Mouse (Mus musculus) midbrain, embryonic 13.5 days (tissue): ENCODE results near the gene Gosr1. TPM values are rescaled to one million over a fixed set of nuclear protein-coding genes. Genes with fewer than 3 reads are reported as not detected.
A peak's percentile ranks its signal among the peaks of the same experiment; 100 is the strongest.
"Not testable (repeated sequence)": the region's sequence is repeated elsewhere in the genome, so short reads cannot be mapped to it uniquely, and the experiment has no call there.

ENCODE experiments used
- ATAC-seq: fragments of 200-750 bp; cut with Nextera tagmentation; 2 replicates; pipeline ENCODE4 v1.8.0; 2017; ENCODE audit warnings: mild to moderate bottlenecking, moderate TSS enrichment, moderate library complexity
- H3K27ac ChIP-seq: fragments of 300-500 bp; sonication (generic); 2 replicates; pipeline ENCODE4 v1.5.1; 2015; ENCODE audit warnings: inconsistent platforms, mild to moderate bottlenecking, moderate library complexity
- H3K27me3 ChIP-seq: fragments of 300-500 bp; sonication (generic); 2 replicates; pipeline ENCODE4 v1.6.1; 2015; ENCODE audit warnings: mild to moderate bottlenecking, inconsistent platforms
- H3K36me3 ChIP-seq: fragments of 300-500 bp; sonication (generic); 2 replicates; pipeline ENCODE4 v1.6.1; 2015; ENCODE audit warnings: mild to moderate bottlenecking, inconsistent platforms
- H3K4me1 ChIP-seq: fragments of 300-500 bp; sonication (generic); replicated peaks from 2 replicates; pipeline ENCODE4 v1.6.1; 2015; ENCODE audit warnings: inconsistent platforms
- H3K4me2 ChIP-seq: fragments of 300-500 bp; sonication (generic); replicated peaks from 2 replicates; pipeline ENCODE4 v1.6.1; 2015; ENCODE audit warnings: moderate library complexity, mild to moderate bottlenecking, inconsistent platforms
- H3K4me3 ChIP-seq: fragments of 300-500 bp; sonication (generic); replicated peaks from 2 replicates; pipeline ENCODE4 v1.5.1; 2015; ENCODE audit warnings: mild to moderate bottlenecking, inconsistent platforms
- H3K9ac ChIP-seq: fragments of 300-500 bp; sonication (generic); replicated peaks from 2 replicates; pipeline ENCODE4 v1.6.1; 2015; ENCODE audit warnings: mild to moderate bottlenecking, inconsistent platforms
- H3K9me3 ChIP-seq: fragments of 300-500 bp; sonication (generic); 2 replicates; pipeline ENCODE4 v1.6.1; 2016; ENCODE audit warnings: mild to moderate bottlenecking, inconsistent platforms
- WGBS: fragments of 180-500 bp; shearing (Covaris S2); methylation state at CpG from one replicate; pipeline ENCODE4 v1.1.7; 2015; 5-methylcytosine and 5-hydroxymethylcytosine counted together
- polyA plus RNA-seq: library from polyadenylated mRNA; unstranded; fragments of >200 nt; fragmentation: Nextera tagmentation; extraction: Ambion mirVana; gene quantifications from 2 replicates; pipeline ENCODE4 v1.2.1, GENCODE M21; 2015

The Gosr1 gene
- polyA plus RNA-seq, result 24.3 and 24.7 TPM in 2 replicates

- peaks cover 7% of the 10 kb centered on the region for H3K4me1 ChIP-seq
- H3K9me3 ChIP-seq, result no peaks in the 10 kb centered on the region
- WGBS, result under 1% methylated on average over 28 of the region's 28 CpGs
- H3K27ac ChIP-seq, result peak within 1 kb of the TSS; percentile 92
- ATAC-seq, result peak; percentile 99
- peak within 1 kb of the TSS; percentile 78 for H3K4me2 ChIP-seq
- H3K36me3 ChIP-seq, result peaks cover 25% of the 10 kb centered on the region
- H3K4me3 ChIP-seq, result peak within 1 kb of the TSS; percentile 79
- H3K9ac ChIP-seq, result peak within 1 kb of the TSS; percentile 95
- H3K27me3 ChIP-seq, result no peaks in the 10 kb centered on the region
Observed at GRCm38 (mm10) chr11:76763053-76763740, at the start of gene Gosr1. Gene Gosr1, minus strand, starts transcription at chr11:76763579.

GRCm38 (mm10) chr11:76810706-76811495 is 47.5 kb upstream of the Gosr1 start:
- H3K27me3 ChIP-seq, result no peaks in the 10 kb centered on the region
- no peak for ATAC-seq
- WGBS, result 91% methylated on average over 9 of the region's 9 CpGs
- no peak overlapping the region for H3K9ac ChIP-seq
- H3K4me1 ChIP-seq, result no peaks in the 10 kb centered on the region
- no peak overlapping the region for H3K27ac ChIP-seq
- H3K4me2 ChIP-seq, result no peak overlapping the region
- no peaks in the 10 kb centered on the region for H3K9me3 ChIP-seq
- peaks cover 50% of the 10 kb centered on the region for H3K36me3 ChIP-seq
- H3K4me3 ChIP-seq, result no peak overlapping the region

GRCm38 (mm10) chr11:76809450-76809849 is 46.1 kb upstream of the Gosr1 start:
- H3K36me3 ChIP-seq, result peaks cover 58% of the 10 kb centered on the region
- no peak overlapping the region for H3K9ac ChIP-seq
- 61% methylated on average over 3 of the region's 3 CpGs for WGBS
- no peak overlapping the region for H3K27ac ChIP-seq
- H3K9me3 ChIP-seq, result no peaks in the 10 kb centered on the region
- H3K4me3 ChIP-seq, result no peak overlapping the region
- ATAC-seq, result no peak
- no peaks in the 10 kb centered on the region for H3K27me3 ChIP-seq
- no peak overlapping the region for H3K4me2 ChIP-seq
- no peaks in the 10 kb centered on the region for H3K4me1 ChIP-seq

GRCm38 (mm10) chr11:76808550-76808949 is 45.2 kb upstream of the Gosr1 start:
- H3K9me3 ChIP-seq, result no peaks in the 10 kb centered on the region
- H3K4me2 ChIP-seq, result no peak overlapping the region
- no peaks in the 10 kb centered on the region for H3K27me3 ChIP-seq
- 93% methylated on average over 7 of the region's 7 CpGs for WGBS
- ATAC-seq, result no peak
- H3K9ac ChIP-seq, result no peak overlapping the region
- H3K27ac ChIP-seq, result no peak overlapping the region
- peaks cover 53% of the 10 kb centered on the region for H3K36me3 ChIP-seq
- H3K4me1 ChIP-seq, result no peaks in the 10 kb centered on the region
- no peak overlapping the region for H3K4me3 ChIP-seq

- H3K36me3 ChIP-seq, result peaks cover 56% of the 10 kb centered on the region
- no peaks in the 10 kb centered on the region for H3K4me1 ChIP-seq
- no peak overlapping the region for H3K4me2 ChIP-seq
- no peak for ATAC-seq
- no peak overlapping the region for H3K4me3 ChIP-seq
- H3K27ac ChIP-seq, result no peak overlapping the region
- 95% methylated on average over 3 of the region's 3 CpGs for WGBS
- H3K27me3 ChIP-seq, result no peaks in the 10 kb centered on the region
- H3K9ac ChIP-seq, result no peak overlapping the region
- H3K9me3 ChIP-seq, result no peaks in the 10 kb centered on the region
Observed at GRCm38 (mm10) chr11:76807007-76807679, 43.8 kb upstream of the Gosr1 start.

- WGBS, result 81% methylated on average over 4 of the region's 4 CpGs
- no peak overlapping the region for H3K4me2 ChIP-seq
Observed at GRCm38 (mm10) chr11:76806026-76806425, 42.6 kb upstream of the Gosr1 start.

GRCm38 (mm10) chr11:76805072-76805471 is 41.7 kb upstream of the Gosr1 start:
- not testable (repeated sequence) for H3K9ac ChIP-seq, H3K4me2 ChIP-seq, H3K9me3 ChIP-seq, H3K27me3 ChIP-seq, H3K27ac ChIP-seq, H3K4me3 ChIP-seq, H3K4me1 ChIP-seq, ATAC-seq
- peaks cover 54% of the 10 kb centered on the region for H3K36me3 ChIP-seq
- WGBS, result 90% methylated on average over 4 of the region's 4 CpGs

More at GRCm38 (mm10) chr11:76806026-76806425, 42.6 kb upstream of the Gosr1 start:
- no peaks in the 10 kb centered on the region for H3K4me1 ChIP-seq
- no peak overlapping the region for H3K4me3 ChIP-seq
- H3K36me3 ChIP-seq, result peaks cover 59% of the 10 kb centered on the region
- no peak overlapping the region for H3K9ac ChIP-seq
- H3K27ac ChIP-seq, result no peak overlapping the region
- ATAC-seq, result no peak
- H3K9me3 ChIP-seq, result no peaks in the 10 kb centered on the region
- H3K27me3 ChIP-seq, result no peaks in the 10 kb centered on the region

GRCm38 (mm10) chr11:76803266-76803665 is 39.9 kb upstream of the Gosr1 start:
- no peak for ATAC-seq
- Histone ChIP-seq H3K27me3 (no peaks in the 10 kb centered on the region), H3K4me3 (no peak overlapping the region), H3K9me3 (no peaks in the 10 kb centered on the region), H3K9ac (no peak overlapping the region), H3K36me3 (peaks cover 58% of the 10 kb centered on the region), H3K4me2 (no peak overlapping the region), H3K4me1 (no peaks in the 10 kb centered on the region), H3K27ac (no peak overlapping the region)
- WGBS, result 92% methylated on average over 3 of the region's 3 CpGs

GRCm38 (mm10) chr11:76797236-76797635 is 33.9 kb upstream of the Gosr1 start:
- no peak for ATAC-seq
- H3K4me1 ChIP-seq, result no peaks in the 10 kb centered on the region
- H3K9me3 ChIP-seq, result no peaks in the 10 kb centered on the region
- H3K9ac ChIP-seq, result no peak overlapping the region
- peaks cover 55% of the 10 kb centered on the region for H3K36me3 ChIP-seq
- no peak overlapping the region for H3K27ac ChIP-seq
- no peak overlapping the region for H3K4me2 ChIP-seq
- H3K4me3 ChIP-seq, result no peak overlapping the region
- 90% methylated on average over 6 of the region's 6 CpGs for WGBS
- no peaks in the 10 kb centered on the region for H3K27me3 ChIP-seq

GRCm38 (mm10) chr11:76795326-76795725 is 31.9 kb upstream of the Gosr1 start:
- H3K27ac ChIP-seq, result no peak overlapping the region
- no peaks in the 10 kb centered on the region for H3K27me3 ChIP-seq
- H3K9ac ChIP-seq, result no peak overlapping the region
- no peak overlapping the region for H3K4me3 ChIP-seq
- no peak for ATAC-seq
- no peaks in the 10 kb centered on the region for H3K4me1 ChIP-seq
- no peak overlapping the region for H3K4me2 ChIP-seq
- peaks cover 61% of the 10 kb centered on the region for H3K36me3 ChIP-seq
- H3K9me3 ChIP-seq, result no peaks in the 10 kb centered on the region
- 91% methylated on average over 5 of the region's 5 CpGs for WGBS

GRCm38 (mm10) chr11:76791331-76791730 is 28.0 kb upstream of the Gosr1 start:
- no peak for ATAC-seq
- Histone ChIP-seq H3K27me3 (no peaks in the 10 kb centered on the region), H3K4me2 (no peak overlapping the region), H3K4me3 (no peak overlapping the region), H3K27ac (no peak overlapping the region), H3K4me1 (no peaks in the 10 kb centered on the region), H3K9me3 (no peaks in the 10 kb centered on the region), H3K9ac (no peak overlapping the region), H3K36me3 (peaks cover 37% of the 10 kb centered on the region)
- WGBS, result 93% methylated on average over 7 of the region's 7 CpGs

- Histone ChIP-seq H3K4me1 (no peaks in the 10 kb centered on the region), H3K4me3 (no peak overlapping the region), H3K9me3 (no peaks in the 10 kb centered on the region), H3K27ac (no peak overlapping the region), H3K27me3 (no peaks in the 10 kb centered on the region), H3K36me3 (peaks cover 49% of the 10 kb centered on the region), H3K4me2 (no peak overlapping the region), H3K9ac (no peak overlapping the region)
- WGBS, result 93% methylated on average over 1 of the region's 1 CpGs
- no peak for ATAC-seq
Observed at GRCm38 (mm10) chr11:76789252-76789651, 25.9 kb upstream of the Gosr1 start.
